Mouse (Mus musculus) forebrain, embryonic 12.5 days (tissue): ENCODE data around the gene Cage1. TPM values are rescaled to one million over a fixed set of nuclear protein-coding genes. Genes with fewer than 3 reads are reported as not detected.

Source experiments
- ATAC-seq: fragments of 200-750 bp; cut with Nextera tagmentation; 2 replicates; pipeline ENCODE4 v1.8.0; 2017; ENCODE audit warnings: moderate TSS enrichment; ENCODE audit not compliant: low FRiP score
- H3K27ac ChIP-seq: fragments of 300-500 bp; sonication (generic); 2 replicates; pipeline ENCODE4 v1.5.1; 2016; ENCODE audit warnings: mild to moderate bottlenecking
- H3K27me3 ChIP-seq: fragments of 300-500 bp; sonication (generic); 2 replicates; pipeline ENCODE4 v1.6.1; 2016; ENCODE audit warnings: mild to moderate bottlenecking
- H3K36me3 ChIP-seq: fragments of 300-500 bp; sonication (generic); replicated peaks from 2 replicates; pipeline ENCODE4 v1.6.1; 2016; ENCODE audit warnings: mild to moderate bottlenecking
- H3K4me1 ChIP-seq: fragments of 300-500 bp; sonication (generic); 2 replicates; pipeline ENCODE4 v1.6.1; 2016
- H3K4me2 ChIP-seq: fragments of 300-500 bp; sonication (generic); 2 replicates; pipeline ENCODE4 v1.6.1; 2016; ENCODE audit warnings: mild to moderate bottlenecking, moderate library complexity
- H3K4me3 ChIP-seq: fragments of 300-500 bp; sonication (generic); replicated peaks from 2 replicates; pipeline ENCODE4 v1.5.1; 2016; ENCODE audit warnings: mild to moderate bottlenecking
- H3K9ac ChIP-seq: fragments of 300-500 bp; sonication (generic); 2 replicates; pipeline ENCODE4 v1.6.1; 2016; ENCODE audit warnings: mild to moderate bottlenecking
- H3K9me3 ChIP-seq: fragments of 300-500 bp; sonication (generic); 2 replicates; pipeline ENCODE4 v1.6.1; 2016
- WGBS: fragments of 180-500 bp; shearing (Covaris S2); methylation state at CpG from one replicate; pipeline ENCODE4 v1.1.7; 2016; 5-methylcytosine and 5-hydroxymethylcytosine counted together
- polyA plus RNA-seq: library from polyadenylated mRNA; unstranded; fragments of >200 nt; fragmentation: Nextera tagmentation; extraction: Ambion mirVana; gene quantifications from 2 replicates; pipeline ENCODE4 v1.2.1, GENCODE M21; 2016

Cage1 gene
- 1.5 TPM in 2 replicates for polyA plus RNA-seq

GRCm38 (mm10) chr13:38037044-38037687, at the start of gene Cage1:
Gene Cage1 (minus strand): TSS chr13:38037069.
- Histone ChIP-seq H3K27me3 (no peaks in the 10 kb centered on the region; the same call in 1 of the 2 replicates), H3K4me3 (peak within 1 kb of the TSS; percentile 70), H3K36me3 (peaks cover 22% of the 10 kb centered on the region), H3K4me1 (peaks cover 16% of the 10 kb centered on the region), H3K9ac (peak within 1 kb of the TSS; percentile 75), H3K27ac (peak within 1 kb of the TSS; percentile 54), H3K9me3 (no peaks in the 10 kb centered on the region), H3K4me2 (peak within 1 kb of the TSS; percentile 86)
- WGBS: under 1% methylated on average over 47 of the region's 47 CpGs
- ATAC-seq: peak; percentile 95

- no peak overlapping the region for H3K9ac ChIP-seq
- ATAC-seq: no peak
- no peaks in the 10 kb centered on the region; the same call in 1 of the 2 replicates for H3K4me1 ChIP-seq
- no peaks in the 10 kb centered on the region for H3K36me3 ChIP-seq
- H3K9me3 ChIP-seq: no peaks in the 10 kb centered on the region
- no peak overlapping the region for H3K4me3 ChIP-seq
- no peak overlapping the region for H3K27ac ChIP-seq
- H3K27me3 ChIP-seq: no peaks in the 10 kb centered on the region
- 80% methylated on average over 7 of the region's 7 CpGs for WGBS
- H3K4me2 ChIP-seq: no peak overlapping the region
Observed at GRCm38 (mm10) chr13:38081161-38081560, 44.3 kb upstream of the Cage1 start.

- 87% methylated on average over 14 of the region's 14 CpGs for WGBS
- H3K9ac ChIP-seq: no peak overlapping the region
- H3K4me2 ChIP-seq: no peak overlapping the region
- H3K9me3 ChIP-seq: no peaks in the 10 kb centered on the region
- H3K27me3 ChIP-seq: no peaks in the 10 kb centered on the region
- no peak for ATAC-seq
- no peak overlapping the region for H3K27ac ChIP-seq
- no peaks in the 10 kb centered on the region; the same call in 1 of the 2 replicates for H3K4me1 ChIP-seq
- no peak overlapping the region for H3K4me3 ChIP-seq
- H3K36me3 ChIP-seq: no peaks in the 10 kb centered on the region
Observed at GRCm38 (mm10) chr13:38080725-38081124, 43.9 kb upstream of the Cage1 start.

DNA sequence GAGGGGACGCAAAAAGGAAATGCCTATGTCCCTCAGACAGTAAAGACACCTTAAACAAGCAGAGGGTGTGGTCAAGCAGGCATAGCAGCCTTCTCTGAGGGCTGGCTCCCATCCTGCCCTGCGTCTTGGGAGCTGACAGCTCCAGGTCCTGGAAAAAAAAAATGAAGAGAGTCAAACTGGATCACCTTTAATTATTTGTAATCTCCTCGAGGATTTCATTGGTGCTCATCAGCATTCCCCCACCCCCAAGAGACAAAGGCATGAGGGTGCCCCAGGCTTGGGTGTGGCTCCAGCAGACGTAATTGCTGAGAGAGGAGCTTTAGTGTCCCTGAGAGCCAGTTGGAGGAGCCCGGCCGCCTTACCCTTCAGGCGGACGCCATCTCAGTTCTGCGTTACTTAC, 43.1 kb upstream of the Cage1 start:
- Histone ChIP-seq H3K4me1 (no peaks in the 10 kb centered on the region; the same call in 1 of the 2 replicates), H3K27me3 (no peaks in the 10 kb centered on the region), H3K4me2 (no peak overlapping the region), H3K4me3 (no peak overlapping the region), H3K9ac (no peak overlapping the region), H3K9me3 (no peaks in the 10 kb centered on the region), H3K27ac (no peak overlapping the region), H3K36me3 (no peaks in the 10 kb centered on the region)
- 61% methylated on average over 9 of the region's 9 CpGs for WGBS
- ATAC-seq: no peak

DNA sequence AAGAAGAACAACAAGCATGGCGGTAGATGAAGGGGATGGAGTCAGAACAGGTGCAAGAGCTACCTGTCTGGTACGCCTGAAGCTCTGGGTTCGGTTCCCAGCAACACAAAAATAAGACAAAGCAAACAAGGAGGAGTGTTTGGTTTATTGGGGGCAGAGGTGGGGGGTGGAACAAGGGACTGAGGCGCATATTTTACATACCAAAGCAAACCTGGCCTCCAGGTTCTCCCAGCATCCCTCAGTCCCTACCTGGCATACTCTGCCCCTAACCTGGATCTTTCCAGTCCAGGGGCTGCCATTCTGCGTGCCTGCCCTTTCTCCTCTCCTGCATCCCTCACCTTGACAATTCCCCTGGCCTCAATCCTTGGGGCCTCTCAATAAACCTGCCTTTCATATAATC, 42.5 kb upstream of the Cage1 start:
- H3K4me2 ChIP-seq: no peak overlapping the region
- H3K9ac ChIP-seq: no peak overlapping the region
- H3K4me3 ChIP-seq: no peak overlapping the region
- no peaks in the 10 kb centered on the region for H3K9me3 ChIP-seq
- WGBS: 82% methylated on average over 5 of the region's 5 CpGs
- H3K27ac ChIP-seq: no peak overlapping the region
- no peaks in the 10 kb centered on the region; the same call in 1 of the 2 replicates for H3K4me1 ChIP-seq
- ATAC-seq: no peak
- no peaks in the 10 kb centered on the region for H3K27me3 ChIP-seq
- H3K36me3 ChIP-seq: no peaks in the 10 kb centered on the region

- Histone ChIP-seq H3K4me2 (no peak overlapping the region), H3K27me3 (no peaks in the 10 kb centered on the region), H3K9ac (no peak overlapping the region), H3K4me1 (no peaks in the 10 kb centered on the region; the same call in 1 of the 2 replicates), H3K36me3 (no peaks in the 10 kb centered on the region), H3K4me3 (no peak overlapping the region), H3K9me3 (no peaks in the 10 kb centered on the region), H3K27ac (no peak overlapping the region)
- no peak for ATAC-seq
- 46% methylated on average over 6 of the region's 6 CpGs for WGBS
Observed at GRCm38 (mm10) chr13:38078836-38079235, 42.0 kb upstream of the Cage1 start.

GRCm38 (mm10) chr13:38077113-38077512, 40.2 kb upstream of the Cage1 start:
- Histone ChIP-seq H3K27ac (no peak overlapping the region), H3K27me3 (no peaks in the 10 kb centered on the region), H3K9me3 (no peaks in the 10 kb centered on the region), H3K4me2 (no peak overlapping the region), H3K36me3 (no peaks in the 10 kb centered on the region), H3K4me3 (no peak overlapping the region), H3K9ac (no peak overlapping the region), H3K4me1 (no peaks in the 10 kb centered on the region; the same call in 1 of the 2 replicates)
- WGBS: 35% methylated on average over 11 of the region's 11 CpGs
- ATAC-seq: no peak

DNA sequence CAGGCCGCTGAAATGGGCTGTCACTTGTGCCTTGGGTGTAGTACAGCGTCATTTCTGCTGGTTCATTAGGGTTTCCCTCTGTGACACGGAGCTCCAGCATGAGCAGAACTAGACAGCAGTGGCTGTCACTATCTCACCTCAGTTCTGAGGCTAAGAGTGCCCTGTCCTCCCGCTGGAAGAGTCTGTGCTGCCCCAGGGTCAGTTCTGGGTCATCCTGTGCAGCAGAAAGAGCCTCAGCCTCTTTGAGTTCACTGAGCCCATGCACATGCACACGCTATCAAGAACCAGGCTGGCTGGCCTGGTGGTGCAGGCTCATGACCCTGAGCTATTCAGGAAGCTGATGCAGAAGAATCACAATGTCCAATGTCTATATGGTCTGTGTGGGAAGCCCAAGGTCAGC, 37.5 kb upstream of the Cage1 start:
- Histone ChIP-seq H3K27ac (no peak overlapping the region), H3K4me1 (no peaks in the 10 kb centered on the region; the same call in 1 of the 2 replicates), H3K27me3 (no peaks in the 10 kb centered on the region), H3K4me3 (no peak overlapping the region), H3K4me2 (no peak overlapping the region), H3K9ac (no peak overlapping the region), H3K36me3 (no peaks in the 10 kb centered on the region), H3K9me3 (no peaks in the 10 kb centered on the region)
- no peak for ATAC-seq
- WGBS: 74% methylated on average over 5 of the region's 5 CpGs

DNA sequence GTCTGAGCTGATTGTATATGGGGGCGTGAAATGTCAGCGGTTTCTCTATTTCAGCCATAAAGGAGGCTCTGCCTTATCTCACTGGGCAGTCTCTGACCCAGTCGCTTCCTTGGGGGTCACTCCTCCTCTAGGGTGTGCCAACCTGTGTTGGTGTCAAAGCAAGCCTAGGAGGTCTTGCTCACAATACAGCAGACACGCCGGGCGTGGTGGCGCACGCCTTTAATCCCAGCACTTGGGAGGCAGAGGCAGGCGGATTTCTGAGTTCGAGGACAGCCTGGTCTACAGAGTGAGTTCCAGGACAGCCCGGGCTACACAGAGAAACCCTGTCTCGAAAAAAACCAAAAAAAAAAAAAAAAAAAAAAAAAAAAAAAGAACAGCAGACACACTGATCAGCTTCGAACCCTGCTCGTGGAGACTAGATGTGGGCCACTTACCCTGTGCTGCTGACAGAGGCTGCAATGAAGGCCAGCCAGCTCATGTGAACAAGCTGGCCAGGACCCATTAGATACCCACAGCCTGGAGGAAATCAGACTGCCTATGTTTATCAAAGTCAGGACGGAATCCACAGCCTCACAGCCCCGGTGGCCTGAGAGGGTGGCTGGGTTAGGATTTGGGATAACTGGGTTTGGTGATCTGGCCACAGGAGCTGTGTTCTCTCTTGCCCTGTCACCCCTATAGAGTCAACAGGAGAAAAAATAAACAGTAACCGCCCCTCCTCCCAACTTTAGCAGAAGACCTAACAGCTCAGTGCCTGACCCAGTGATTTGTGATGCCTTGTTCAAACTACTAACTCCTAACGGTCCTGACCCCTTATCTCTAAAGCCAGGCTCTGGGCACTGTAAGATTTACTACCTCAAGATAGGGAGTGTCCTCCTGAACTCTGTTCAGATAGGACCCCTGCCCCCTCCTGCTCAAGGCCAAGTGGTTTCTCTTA, 36.8 kb upstream of the Cage1 start:
- Histone ChIP-seq H3K27ac (no peak overlapping the region), H3K9me3 (no peaks in the 10 kb centered on the region), H3K4me2 (no peak overlapping the region), H3K27me3 (no peaks in the 10 kb centered on the region), H3K36me3 (no peaks in the 10 kb centered on the region), H3K4me3 (no peak overlapping the region), H3K9ac (no peak overlapping the region), H3K4me1 (no peaks in the 10 kb centered on the region; the same call in 1 of the 2 replicates)
- 89% methylated on average over 16 of the region's 18 CpGs for WGBS
- ATAC-seq: no peak

DNA sequence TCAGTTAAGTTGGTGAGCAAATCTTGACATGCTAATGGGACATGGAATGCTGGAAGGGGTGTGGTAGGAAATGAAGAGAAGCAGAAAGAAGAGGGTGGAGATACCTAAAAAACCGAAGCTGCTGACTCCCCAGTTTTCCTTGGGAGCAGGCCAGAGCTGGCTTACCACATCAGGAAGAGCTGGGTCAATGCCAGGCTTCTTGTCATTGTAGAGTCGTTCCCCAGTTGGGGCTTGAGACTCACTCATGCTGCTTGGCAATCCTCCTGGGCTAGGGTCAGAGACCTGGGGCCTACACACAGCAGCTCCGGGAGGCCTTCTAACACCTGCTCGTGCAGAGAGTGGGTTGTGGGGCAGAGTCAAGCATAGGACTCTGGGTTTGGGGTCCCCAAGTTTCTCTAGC, 34.1 kb upstream of the Cage1 start:
- 85% methylated on average over 4 of the region's 4 CpGs for WGBS
- Histone ChIP-seq H3K4me3 (no peak overlapping the region), H3K9ac (no peak overlapping the region), H3K4me2 (no peak overlapping the region), H3K27me3 (no peaks in the 10 kb centered on the region), H3K4me1 (no peaks in the 10 kb centered on the region), H3K27ac (no peak overlapping the region), H3K36me3 (no peaks in the 10 kb centered on the region), H3K9me3 (no peaks in the 10 kb centered on the region)
- no peak for ATAC-seq

GRCm38 (mm10) chr13:38064854-38065663, 28.2 kb upstream of the Cage1 start:
- Histone ChIP-seq H3K4me3 (no peak overlapping the region), H3K27ac (no peak overlapping the region)
- no peak for ATAC-seq

GRCm38 (mm10) chr13:38062678-38063077, 25.8 kb upstream of the Cage1 start:
- H3K27ac ChIP-seq: no peak overlapping the region
- no peak overlapping the region for H3K4me3 ChIP-seq
- no peak overlapping the region for H3K4me2 ChIP-seq
- H3K27me3 ChIP-seq: no peaks in the 10 kb centered on the region
- ATAC-seq: no peak
- WGBS: 90% methylated on average over 11 of the region's 11 CpGs
- H3K9me3 ChIP-seq: no peaks in the 10 kb centered on the region
- H3K36me3 ChIP-seq: peaks cover 51% of the 10 kb centered on the region
- no peaks in the 10 kb centered on the region for H3K4me1 ChIP-seq
- no peak overlapping the region for H3K9ac ChIP-seq

More at GRCm38 (mm10) chr13:38064854-38065663, 28.2 kb upstream of the Cage1 start:
- no peak overlapping the region for H3K4me2 ChIP-seq
- no peaks in the 10 kb centered on the region for H3K9me3 ChIP-seq
- no peaks in the 10 kb centered on the region for H3K4me1 ChIP-seq
- 78% methylated on average over 11 of the region's 11 CpGs for WGBS
- H3K36me3 ChIP-seq: peaks cover 33% of the 10 kb centered on the region
- H3K9ac ChIP-seq: no peak overlapping the region
- no peaks in the 10 kb centered on the region for H3K27me3 ChIP-seq
